Mouse (Mus musculus) heart, postnatal 14 days (tissue): ENCODE measurements around the gene Adam12. TPM values are rescaled to one million over a fixed set of nuclear protein-coding genes. Genes with fewer than 3 reads are reported as not detected.
A peak's percentile ranks its signal among the peaks of the same experiment; 100 is the strongest.

Source experiments
- DNase-seq, 2 experiments: peaks; one replicate each; pipeline ENCODE4 v3.0.0; 2021 to 2022
- intact Hi-C: fragments of 180-260 bp; cut with DNase I; formaldehyde crosslinking; loops from one replicate; pipeline ENCODE4 v1.15.1; 2025
- total RNA-seq, 2 experiments: library from RNA; stranded (reverse); gene quantifications; 2 replicates each; pipeline ENCODE4 v1.2.3; 2021

The Adam12 gene
- total RNA-seq, 2 experiments from 2014 or later: 4.5 to 6.2 TPM

DNA sequence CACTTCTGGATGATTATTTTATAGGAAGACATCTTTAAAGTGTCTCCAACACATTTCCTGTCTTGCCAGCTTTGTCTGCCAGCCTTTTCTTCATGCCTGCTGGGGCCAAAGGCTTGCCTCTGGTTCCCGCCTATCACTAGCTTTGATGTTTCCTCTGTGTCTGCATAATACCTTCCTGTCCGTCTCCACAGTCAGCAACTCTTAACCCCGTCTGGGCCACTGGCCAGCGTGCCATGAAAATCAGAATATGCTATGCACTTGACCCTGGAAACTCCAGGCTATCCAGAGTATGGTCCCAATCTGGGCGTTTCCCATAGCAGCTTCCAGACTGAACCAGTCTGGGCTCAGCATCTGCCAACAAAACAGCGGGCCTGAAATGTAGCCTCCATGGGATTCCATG lies 69.1 kb downstream of the Adam12 start:
- intact Hi-C loops: no loop called here

DNA sequence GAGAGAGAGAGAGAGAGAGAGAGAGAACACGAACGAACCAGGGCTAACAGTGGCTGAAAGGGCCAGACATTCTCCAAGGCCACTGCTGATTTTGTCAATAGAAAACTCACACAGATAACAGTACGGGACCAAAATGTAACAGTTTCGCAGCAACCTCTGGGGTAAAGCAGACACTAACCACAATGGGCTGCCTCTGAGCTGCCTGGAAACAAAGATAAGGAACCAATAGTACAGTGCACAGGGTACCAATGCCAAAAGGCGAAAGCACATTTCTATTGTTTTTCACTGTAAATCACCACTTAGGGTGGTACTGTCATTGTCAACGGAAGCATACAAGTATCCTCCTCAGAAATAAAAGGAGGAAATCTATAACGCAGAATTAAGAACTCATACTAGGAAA lies 72.3 kb downstream of the Adam12 start:
- DNase-seq: no peak
- intact Hi-C loops: no loop called here

More for the DNA sequence above, 69.1 kb downstream of the Adam12 start:
- DNase-seq: no peak

DNA sequence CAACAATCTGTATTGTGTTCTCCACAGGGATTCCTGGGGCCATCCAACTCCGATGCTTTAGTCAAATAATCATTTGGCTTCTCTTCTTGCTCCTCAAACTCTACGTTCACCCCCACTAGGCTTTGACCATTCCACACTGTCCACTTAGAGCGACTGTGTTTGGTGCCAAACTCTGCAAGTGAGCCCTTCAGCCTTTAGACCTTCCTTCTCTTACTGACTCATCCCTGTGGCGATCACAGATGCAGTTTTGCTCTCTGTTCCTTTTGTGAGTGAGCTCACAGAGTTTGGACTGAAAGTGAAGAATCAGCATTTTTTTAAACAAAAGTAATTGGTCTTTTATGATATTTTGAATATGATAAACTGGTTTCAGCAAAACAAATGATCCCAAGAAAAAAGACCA lies 80.6 kb downstream of the Adam12 start:
- DNase-seq: no peak
- intact Hi-C loops: no loop called here

DNA sequence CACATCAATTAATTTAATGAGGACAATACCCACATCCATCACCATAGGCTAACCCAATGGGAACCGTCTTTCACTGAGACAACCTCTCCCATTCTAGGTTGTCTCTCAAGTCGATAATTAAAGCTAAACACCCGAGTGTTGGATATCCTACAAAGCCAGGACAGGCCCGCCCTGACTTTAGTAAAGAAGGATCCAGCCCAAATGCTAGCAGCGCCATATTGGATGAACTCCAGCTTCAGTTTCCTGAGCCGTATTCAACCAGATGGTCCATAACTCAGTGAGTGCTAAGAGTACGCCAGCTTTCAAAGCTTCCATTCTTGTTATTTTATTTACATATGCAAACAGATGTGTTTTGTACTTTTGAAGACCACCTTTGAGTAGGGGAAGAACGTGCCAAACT lies 81.6 kb downstream of the Adam12 start:
- intact Hi-C loops: no loop called here
- DNase-seq: no peak

DNA sequence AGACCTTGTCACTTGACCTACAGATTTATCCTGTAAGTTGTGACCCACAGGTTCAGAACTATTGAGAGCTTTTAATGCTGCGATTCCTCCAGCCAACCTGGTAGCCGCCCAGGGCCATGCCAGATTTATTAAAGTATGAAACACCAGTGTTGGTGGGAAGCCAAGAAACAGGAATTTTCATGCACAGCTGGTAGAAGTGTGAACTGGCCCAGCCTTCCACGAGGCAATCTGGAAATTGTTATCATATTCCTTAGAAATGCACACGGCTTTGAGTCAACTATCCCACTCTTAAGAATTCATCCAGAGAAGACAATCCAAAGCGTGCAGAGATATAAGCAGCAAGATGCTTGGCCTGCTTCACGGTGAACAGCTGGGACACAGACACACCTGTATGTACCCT lies 82.6 kb downstream of the Adam12 start:
- intact Hi-C loops: no loop called here
- no peak for DNase-seq

DNA sequence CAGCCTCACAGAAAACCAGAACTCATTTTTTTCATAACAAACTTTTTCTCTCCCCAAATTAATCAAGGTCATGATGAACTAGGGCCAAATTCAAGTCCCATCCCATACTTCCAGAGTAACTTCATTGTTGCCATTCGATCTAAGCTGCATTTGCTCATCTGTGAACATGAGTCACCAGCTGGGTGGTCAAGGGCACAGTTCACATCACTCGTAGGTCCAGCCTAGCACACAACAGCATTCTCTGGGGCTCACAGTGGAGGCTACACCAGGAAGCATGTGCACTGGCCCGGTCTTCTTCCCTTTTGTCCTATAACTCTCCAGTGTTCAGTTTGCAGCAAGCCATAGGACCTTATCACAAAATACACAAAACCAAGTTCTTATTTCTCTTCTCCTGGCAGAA lies 84.4 kb downstream of the Adam12 start:
- no peak for DNase-seq
- intact Hi-C loops: no loop called here

DNA sequence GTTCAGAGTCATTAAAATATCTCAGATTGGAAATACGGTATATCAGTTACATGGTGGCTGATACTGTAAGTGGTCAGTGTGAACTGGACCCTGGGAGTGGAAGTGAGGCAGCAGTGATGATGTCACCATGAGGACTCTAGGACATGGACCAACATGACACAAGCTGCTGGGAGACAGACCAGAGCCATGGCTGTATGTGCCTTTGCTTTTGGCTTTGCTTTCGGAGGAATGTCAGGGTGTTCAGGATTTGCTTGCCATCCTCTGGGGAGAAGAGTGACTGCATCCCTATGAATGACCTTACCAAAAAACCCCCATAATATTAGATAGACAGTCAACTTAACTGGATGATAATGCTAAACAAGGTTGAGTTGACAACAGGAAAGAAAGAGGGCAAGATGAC lies 85.1 kb downstream of the Adam12 start:
- intact Hi-C loops: no loop called here
- no peak for DNase-seq

DNA sequence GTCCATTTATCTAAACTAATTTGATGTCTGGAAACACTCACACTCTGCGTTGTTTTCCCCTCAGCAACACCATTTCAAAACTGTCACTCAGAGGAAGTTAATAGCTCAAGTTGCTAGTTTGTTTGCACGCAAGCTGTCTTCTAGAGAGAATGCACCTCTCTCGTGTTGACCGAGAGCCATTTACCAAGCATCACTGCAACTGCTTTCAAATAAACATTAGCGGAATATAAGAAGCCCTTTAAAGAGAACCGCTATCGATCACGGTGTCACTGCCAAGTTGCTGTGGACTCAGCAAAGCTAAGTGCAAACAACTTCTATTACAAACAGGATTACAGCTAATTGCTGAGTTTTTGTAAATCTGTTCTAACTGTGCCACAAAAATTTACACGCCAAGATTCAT lies 87.8 kb downstream of the Adam12 start:
- intact Hi-C loops: no loop called here

DNA sequence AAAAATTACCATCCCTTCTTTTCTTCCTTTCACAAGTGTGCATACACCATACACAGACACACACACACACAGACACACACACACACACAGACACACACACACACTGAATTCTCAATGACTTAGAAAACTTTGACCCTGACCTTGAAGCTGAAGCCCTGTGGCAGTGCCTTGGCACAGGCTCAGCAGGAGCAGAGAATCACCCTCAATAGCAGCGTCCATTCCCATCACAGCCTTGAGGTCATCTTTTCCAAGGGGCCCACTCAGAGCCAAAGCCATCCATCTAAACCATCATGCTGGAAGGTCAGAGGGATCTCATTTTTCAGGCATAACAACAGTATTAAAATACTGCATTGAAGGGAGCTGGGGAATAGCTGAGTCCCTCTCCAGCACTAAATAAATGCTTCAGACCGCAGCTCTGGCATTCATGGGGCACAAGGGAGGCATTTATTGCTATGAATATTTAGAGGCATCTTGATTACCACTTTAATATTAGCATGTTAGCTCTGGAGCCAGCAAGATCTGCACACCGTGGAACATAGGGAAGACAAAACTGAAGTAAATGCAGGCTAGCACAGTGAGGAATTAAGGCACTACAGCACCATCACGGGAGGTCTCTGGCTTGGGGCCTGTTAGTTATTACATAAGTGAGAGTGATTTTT lies 92.5 kb downstream of the Adam12 start:
- DNase-seq: no peak
- intact Hi-C loops: no loop called here

More for the DNA sequence above, 87.8 kb downstream of the Adam12 start:
- DNase-seq: no peak

DNA sequence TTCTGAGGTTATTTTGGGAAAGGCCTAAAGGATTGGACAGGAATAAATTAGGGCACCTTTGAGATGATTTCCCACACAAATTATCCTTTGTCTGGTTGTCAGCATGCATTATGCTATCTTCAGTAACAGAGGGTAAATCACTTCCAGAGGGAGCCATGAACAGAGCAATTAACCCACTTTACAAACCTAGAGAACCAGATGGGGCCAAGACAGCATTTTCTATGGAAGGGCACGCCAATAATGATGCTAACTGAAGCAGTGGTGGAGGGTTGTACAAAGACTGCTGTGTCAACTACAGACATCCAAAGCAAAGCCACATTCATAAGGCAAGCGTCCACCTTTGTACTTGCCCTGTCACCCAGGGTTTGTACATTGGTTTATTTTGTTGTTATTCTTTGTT lies 99.6 kb downstream of the Adam12 start:
- no peak for DNase-seq
- intact Hi-C loops: no loop called here

DNA sequence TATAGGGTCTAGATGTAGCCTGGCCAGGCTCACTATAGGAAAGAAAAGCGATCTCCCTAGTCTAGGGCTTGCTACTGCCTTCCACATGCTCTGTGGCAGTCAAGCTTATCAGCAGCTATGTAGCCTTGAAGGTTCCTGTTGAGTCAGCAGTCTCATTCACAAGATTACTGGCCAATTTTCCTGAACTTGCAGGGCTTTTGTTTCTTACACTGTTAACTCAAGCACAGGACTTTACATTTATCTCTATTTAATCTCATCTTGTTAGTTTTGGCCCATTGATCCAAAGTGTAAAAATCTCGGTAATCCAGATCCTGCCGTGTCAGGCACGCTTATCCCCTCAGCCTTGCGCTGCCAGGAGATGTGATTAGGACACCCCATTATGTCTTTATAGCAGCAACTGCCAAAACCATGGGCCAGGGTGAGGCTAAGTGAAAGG lies 103.8 kb downstream of the Adam12 start:
- intact Hi-C loops: no loop called here
- no peak for DNase-seq

DNA sequence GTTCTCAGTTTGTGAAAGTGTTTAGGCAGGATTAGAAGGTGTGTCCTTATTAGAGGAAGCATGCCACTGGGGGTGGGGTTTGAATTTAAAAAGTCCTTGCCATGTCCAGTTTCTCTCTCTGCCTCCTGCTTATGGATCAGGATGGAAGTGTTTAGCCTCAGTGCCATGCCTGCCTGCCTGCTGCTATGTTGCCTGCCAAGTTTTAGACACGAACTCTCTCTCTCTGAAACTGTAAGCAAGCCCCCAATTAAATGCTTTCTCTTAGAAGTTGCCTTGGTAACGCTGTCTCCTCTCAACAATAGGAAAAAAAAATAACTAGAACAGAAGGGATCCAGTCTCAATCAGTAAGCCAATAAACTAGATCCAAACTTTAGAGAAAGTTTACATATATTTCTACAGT lies 110.5 kb downstream of the Adam12 start:
- no peak for DNase-seq
- intact Hi-C loops: no loop called here

DNA sequence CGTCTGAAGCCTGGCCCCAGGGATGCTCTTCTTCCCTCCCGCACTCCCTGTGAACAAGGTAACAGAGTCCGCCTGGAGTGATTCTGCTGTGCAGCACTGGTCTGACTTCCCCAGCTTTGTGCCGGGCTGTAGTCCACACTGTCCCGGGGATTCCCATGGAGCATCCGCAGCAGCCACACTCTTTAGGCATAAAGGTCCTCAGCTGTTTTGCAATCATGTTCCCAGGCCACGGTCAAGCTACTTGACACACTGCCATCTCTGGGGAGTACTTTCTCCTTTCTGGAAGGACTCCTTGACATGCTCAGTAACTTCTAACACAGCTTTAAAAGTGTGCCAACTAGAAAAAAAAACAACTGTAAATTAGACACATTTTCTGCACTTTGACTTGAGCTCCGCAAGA lies 116.5 kb downstream of the Adam12 start:
- intact Hi-C loops: no loop called here
- peak; percentile 43 to 46 for DNase-seq

DNA sequence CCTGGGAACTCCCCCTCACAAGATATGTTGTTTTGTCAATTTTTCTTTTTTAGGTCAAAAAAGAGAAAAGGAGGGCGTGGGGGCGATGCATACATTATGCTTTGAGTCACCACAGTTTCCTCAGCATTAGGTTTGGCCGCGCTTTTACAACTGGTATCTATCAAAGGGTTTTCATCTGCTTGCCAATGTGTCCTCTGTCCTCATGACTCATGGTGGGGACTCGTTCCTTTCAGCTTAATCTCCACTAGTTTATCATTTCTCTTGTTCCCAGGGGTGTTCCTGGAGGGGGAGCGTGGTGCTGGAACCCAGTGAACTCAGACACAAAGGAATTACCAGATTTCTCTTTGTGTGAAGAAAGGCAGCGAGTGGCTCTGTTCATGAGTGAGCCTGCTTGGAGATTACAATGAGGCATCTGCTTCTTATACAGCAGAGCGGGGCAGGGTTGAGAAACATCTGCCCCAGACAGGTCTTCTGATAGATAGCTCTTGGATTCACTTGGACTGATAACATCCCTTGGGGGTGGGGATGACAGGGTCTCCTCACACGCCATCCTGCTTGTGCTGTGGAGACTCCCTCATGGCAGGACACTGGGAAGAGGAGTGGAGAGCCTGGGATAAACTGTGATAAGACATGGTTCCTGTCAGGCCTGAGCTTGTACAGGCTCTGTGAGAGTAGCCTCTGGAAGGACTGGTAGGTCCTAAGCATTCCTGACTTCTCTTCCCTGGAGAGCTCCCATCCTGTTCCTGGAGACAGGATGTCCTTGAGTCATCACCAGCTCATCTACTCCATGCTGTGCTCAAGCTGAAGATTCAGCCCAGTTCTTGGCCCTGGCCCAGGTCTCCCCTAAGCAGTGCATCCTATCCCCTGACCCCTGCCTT lies 117.4 kb downstream of the Adam12 start:
- DNase-seq: peak; percentile 22 to 29
- intact Hi-C loops: no loop called here

DNA sequence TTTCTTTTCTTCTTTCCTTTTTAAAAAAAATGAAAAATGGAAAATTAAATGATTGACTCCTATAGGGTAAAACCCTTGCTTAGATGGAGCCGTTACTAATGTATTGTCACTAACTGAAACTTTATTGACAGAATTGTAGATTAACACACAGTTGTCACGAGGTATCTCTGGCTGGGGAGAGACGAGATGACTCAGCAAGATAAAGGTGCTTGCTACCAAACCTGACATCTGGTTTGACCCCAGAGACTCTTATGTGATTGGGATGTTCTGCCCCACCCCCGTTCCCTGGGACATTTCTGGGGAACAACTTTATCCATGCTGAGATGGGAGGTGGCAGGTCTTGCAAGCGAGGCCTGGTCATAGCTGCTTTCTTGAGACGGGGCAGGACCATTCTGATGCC lies 118.1 kb downstream of the Adam12 start:
- no peak for DNase-seq
- intact Hi-C loops: no loop called here

DNA sequence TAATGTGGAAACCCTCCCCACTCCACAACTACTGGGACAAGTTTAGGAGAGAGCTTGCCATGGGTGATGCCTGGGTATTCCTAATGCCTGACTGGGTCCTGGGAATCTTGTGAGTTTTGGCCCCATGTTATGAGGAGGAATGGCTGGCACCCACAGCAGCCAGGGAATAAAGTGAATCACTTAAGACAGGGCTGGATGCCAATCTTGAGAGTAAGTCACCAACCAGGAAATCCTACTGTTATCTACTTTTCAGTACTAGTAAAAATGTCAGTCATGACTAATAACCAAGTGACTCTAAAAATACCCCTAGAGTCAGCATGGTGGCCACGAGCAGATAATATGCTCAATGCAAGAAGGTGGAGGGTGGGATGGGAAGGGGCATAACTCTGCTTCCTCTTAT lies 121.8 kb downstream of the Adam12 start:
- DNase-seq: no peak
- intact Hi-C loops: no loop called here

DNA sequence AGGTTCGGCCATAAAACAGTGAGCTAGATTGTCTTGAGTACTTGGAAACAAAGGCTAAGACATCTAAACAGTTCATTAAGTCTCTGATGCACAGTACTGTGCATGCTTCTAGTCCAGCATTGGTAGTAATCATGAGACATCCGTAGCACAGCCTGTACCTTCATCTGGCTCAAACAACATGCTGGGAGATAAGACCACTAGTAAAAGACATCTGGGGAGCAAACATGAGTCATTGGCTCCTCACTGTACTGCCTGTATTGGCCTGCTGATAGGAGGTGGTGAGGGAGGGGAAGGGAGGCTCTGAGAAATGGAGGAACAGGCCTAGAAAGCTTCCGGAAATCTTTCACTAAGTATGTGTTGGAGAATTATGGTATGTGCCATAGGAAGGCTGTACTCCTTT lies 124.1 kb downstream of the Adam12 start:
- intact Hi-C loops: no loop called here
- no peak for DNase-seq

DNA sequence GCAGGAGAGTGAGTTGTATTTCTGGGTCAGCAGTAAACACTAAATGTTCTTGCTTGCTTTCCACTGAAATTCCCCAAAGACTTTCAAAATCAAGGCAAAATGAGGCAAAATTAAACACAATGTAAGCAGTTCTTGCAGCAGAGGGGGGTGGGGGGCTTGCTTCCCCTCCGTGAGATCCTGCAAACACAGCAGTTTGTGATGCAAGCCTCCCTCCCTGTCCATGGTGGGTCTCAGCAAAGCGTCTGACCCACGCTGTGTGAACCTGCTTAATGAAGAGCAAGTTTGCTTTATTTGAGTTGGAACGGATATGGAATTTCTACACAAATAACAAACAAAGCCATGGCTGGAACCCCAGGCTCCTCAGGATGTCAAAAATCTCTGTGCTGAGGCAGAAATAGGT lies 132.9 kb downstream of the Adam12 start:
- DNase-seq: no peak
- intact Hi-C loops: no loop called here

DNA sequence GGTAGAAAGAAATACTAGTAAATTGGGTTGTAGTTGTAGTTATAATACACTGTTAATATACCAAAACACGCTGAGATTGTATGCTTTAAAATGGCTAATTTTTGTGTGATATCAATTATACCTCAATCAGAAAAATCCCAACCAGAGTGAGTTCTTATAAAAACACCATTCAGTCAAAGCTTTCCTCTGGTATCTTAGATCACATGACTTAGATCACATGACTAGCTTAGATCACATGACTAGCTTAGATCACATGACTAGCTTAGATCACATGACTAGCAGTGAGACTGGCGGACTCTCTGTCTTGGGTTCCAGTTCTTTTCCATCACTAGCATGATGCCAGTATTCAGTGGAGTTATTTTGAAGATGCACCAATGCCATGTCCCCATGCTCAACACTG lies 134.1 kb downstream of the Adam12 start:
- DNase-seq: no peak
- intact Hi-C loops: no loop called here

DNA sequence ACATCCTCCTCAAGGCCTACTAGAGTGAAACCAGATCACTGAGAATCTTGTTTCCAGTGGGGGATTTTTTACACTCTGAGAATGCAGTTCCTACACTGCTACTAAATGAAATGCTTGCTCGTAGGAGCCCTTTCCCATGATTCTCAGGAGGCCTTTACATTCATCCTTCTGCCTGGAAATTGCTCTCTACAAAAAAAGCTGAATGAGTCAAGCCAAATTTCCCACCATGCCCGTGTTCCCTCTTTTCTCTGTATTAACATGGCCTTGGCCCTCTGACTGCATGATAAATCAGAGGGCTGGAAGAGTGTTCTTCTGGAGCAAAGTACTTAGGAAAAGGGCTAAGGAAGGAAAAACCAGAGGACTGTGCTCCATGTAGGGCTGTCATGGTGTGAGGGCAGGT lies 138.1 kb downstream of the Adam12 start:
- DNase-seq: no peak
- intact Hi-C loops: no loop called here

DNA sequence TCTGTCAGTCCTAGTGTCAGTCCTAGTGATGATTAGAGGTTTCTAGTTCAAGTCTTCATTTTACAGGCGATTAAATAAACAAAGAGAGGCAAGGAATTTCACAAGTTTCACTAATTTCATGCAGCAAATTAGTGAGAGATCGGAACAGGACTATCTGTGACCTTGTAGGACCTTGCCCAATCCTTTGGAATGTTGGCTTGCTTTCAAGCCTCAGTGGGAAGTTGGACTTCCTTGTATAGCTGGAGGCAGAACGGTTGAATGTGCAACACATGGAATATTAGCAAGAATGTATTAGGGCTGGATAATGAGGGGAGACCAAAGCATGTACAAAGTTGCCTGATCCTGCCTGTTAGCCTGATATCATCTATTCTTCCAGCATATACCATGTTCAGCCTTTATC lies 141.2 kb downstream of the Adam12 start:
- DNase-seq: no peak
- intact Hi-C loops: no loop called here

DNA sequence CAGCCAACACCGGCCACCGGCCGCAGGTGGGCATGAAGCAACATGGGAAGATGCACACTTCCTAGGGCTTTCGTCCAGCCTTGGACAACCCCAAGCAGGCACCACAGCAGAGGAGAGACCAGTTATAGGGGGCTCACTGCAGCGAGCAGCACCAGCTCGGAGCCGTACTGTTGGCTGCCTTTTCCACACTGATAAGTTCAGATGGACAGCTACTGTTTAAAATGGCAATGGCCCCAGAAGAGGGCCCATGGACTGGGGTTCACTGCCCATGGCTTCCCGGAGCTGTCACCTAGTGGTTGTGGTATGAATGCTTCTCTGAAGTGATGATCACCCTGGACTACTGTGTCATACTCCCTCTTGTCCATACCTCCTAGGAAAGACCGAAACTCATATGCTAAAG lies 141.7 kb downstream of the Adam12 start:
- intact Hi-C loops: no loop called here

More for the DNA sequence above, 141.7 kb downstream of the Adam12 start:
- DNase-seq: no peak
